Mouse (Mus musculus): Measurements from ENCODE around the gene Cdc26. TPM values are rescaled to one million over a fixed set of nuclear protein-coding genes. Genes with fewer than 3 reads are reported as not detected.

Gene Cdc26
- total RNA-seq, 1 experiment from 2014 or later, result 145 TPM

- peak; percentile 50 for ATAC-seq (replicated peaks; ENCODE audit: low read depth, poor library complexity, severe bottlenecking)
These were observed 486 bp downstream of the Cdc26 start for GRCm38 (mm10) chr4:62407730-62408582.

GRCm38 (mm10) chr4:62406133-62406532 lies 2.3 kb downstream of the Cdc26 start:
- ATAC-seq (replicated peaks; ENCODE audit: low read depth, poor library complexity, severe bottlenecking), result no peak

- ATAC-seq (replicated peaks; ENCODE audit: low read depth, poor library complexity, severe bottlenecking), result no peak
These were observed 9.5 kb downstream of the Cdc26 start for GRCm38 (mm10) chr4:62398956-62399355.

GRCm38 (mm10) chr4:62397616-62398365 lies 10.7 kb downstream of the Cdc26 start:
- ATAC-seq (replicated peaks; ENCODE audit: low read depth, poor library complexity, severe bottlenecking), result no peak

GRCm38 (mm10) chr4:62395806-62396205 lies 12.6 kb downstream of the Cdc26 start:
- ATAC-seq (replicated peaks; ENCODE audit: low read depth, poor library complexity, severe bottlenecking), result no peak

- no peak for ATAC-seq (replicated peaks; ENCODE audit: low read depth, poor library complexity, severe bottlenecking)
These were observed 15.0 kb downstream of the Cdc26 start for GRCm38 (mm10) chr4:62393459-62393858.

- ATAC-seq (replicated peaks; ENCODE audit: low read depth, poor library complexity, severe bottlenecking), result peak; percentile 66
These were observed 16.6 kb downstream of the Cdc26 start for GRCm38 (mm10) chr4:62391892-62392291.

- ATAC-seq (replicated peaks; ENCODE audit: low read depth, poor library complexity, severe bottlenecking), result no peak
These were observed 18.6 kb downstream of the Cdc26 start for GRCm38 (mm10) chr4:62389592-62390512.

- no peak for ATAC-seq (replicated peaks; ENCODE audit: low read depth, poor library complexity, severe bottlenecking)
These were observed 23.0 kb downstream of the Cdc26 start for GRCm38 (mm10) chr4:62385439-62385838.

- ATAC-seq (replicated peaks; ENCODE audit: low read depth, poor library complexity, severe bottlenecking), result no peak
These were observed 24.3 kb downstream of the Cdc26 start for GRCm38 (mm10) chr4:62384159-62384558.

GRCm38 (mm10) chr4:62383752-62384151 lies 24.7 kb downstream of the Cdc26 start:
- ATAC-seq (replicated peaks; ENCODE audit: low read depth, poor library complexity, severe bottlenecking), result no peak

GRCm38 (mm10) chr4:62383207-62383606 lies 25.2 kb downstream of the Cdc26 start:
- ATAC-seq (replicated peaks; ENCODE audit: low read depth, poor library complexity, severe bottlenecking), result no peak

GRCm38 (mm10) chr4:62379724-62380381 lies 28.6 kb downstream of the Cdc26 start:
- ATAC-seq (replicated peaks; ENCODE audit: low read depth, poor library complexity, severe bottlenecking), result no peak

GRCm38 (mm10) chr4:62376123-62376522 lies 32.3 kb downstream of the Cdc26 start:
- no peak for ATAC-seq (replicated peaks; ENCODE audit: low read depth, poor library complexity, severe bottlenecking)

- no peak for ATAC-seq (replicated peaks; ENCODE audit: low read depth, poor library complexity, severe bottlenecking)
These were observed 34.1 kb downstream of the Cdc26 start for GRCm38 (mm10) chr4:62374342-62374741.

GRCm38 (mm10) chr4:62373668-62374067 lies 34.8 kb downstream of the Cdc26 start:
- ATAC-seq (replicated peaks; ENCODE audit: low read depth, poor library complexity, severe bottlenecking), result no peak

GRCm38 (mm10) chr4:62372818-62373520 lies 35.5 kb downstream of the Cdc26 start:
- no peak for ATAC-seq (replicated peaks; ENCODE audit: low read depth, poor library complexity, severe bottlenecking)

GRCm38 (mm10) chr4:62372410-62372809 lies 36.0 kb downstream of the Cdc26 start:
- ATAC-seq (replicated peaks; ENCODE audit: low read depth, poor library complexity, severe bottlenecking), result no peak

- no peak for ATAC-seq (replicated peaks; ENCODE audit: low read depth, poor library complexity, severe bottlenecking)
These were observed 39.4 kb downstream of the Cdc26 start for GRCm38 (mm10) chr4:62369091-62369490.

All from common myeloid progenitor, adult 5-6 weeks (primary cell).